Mouse (Mus musculus) urinary bladder, postnatal 4 days (tissue): ENCODE results near the gene Plod2.

ENCODE experiments used
- DNase-seq, 2 experiments: peaks; one replicate each; pipeline ENCODE4 v3.0.0; 2021 to 2022; ENCODE audit warnings: low spot score in 2 of 2

The Plod2 gene

DNA sequence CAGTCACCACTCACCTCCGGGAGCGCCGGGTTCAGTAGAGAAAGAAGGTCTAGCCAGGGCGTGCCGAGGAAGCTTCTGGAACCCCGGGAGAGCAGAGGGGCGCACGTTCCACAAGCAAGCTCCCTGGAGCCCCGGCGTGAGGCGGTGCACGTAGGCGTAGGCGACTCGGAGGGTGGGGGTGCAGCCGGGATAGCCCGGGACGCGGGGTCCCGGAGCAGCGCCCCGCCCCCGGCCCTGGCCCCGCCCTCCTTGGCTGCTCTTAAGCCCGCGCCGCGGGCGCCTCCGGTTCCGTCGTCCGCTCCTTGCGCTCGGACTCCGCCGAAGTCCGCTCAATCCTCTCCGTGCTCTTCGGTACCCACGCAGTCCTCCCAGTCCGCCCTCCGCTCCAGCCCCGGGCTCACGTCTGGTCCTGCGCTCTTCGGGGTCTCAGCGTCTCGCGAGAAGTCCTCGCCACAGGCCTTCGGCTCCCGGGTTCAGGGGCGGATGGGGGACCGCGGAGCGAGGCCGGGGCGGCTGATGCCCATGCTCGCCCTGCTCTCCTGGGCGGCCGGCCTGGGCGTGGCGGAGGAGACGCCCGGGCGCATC, at the start of gene Plod2:
Plod2 (plus strand) TSS at position 247 of the 585 bp plus-strand sequence.
- peak; percentile 75 to 77 for DNase-seq

- DNase-seq = peak; percentile 72 to 92
Measured at GRCm38 (mm10) chr9:92499710-92500410, 42.2 kb upstream of the Plod2 start.

DNA sequence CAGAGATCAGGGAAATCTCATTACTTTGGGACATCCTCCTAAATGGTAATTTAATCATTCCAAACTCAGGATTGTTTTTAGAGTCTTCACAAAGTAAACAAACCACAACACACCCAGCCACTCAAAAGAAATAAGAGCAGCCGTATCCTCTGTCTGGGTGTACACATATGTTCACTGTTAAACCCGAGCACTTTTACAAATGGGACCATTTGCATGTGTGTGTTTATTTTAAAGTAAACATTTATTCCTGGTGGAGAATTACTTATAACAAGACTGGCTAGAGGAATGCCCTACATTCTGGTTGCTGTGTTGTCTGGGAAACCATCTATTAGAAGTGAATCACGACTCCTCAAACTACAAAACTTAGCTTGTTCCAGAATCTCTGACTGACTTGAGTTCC, 37.8 kb upstream of the Plod2 start:
- DNase-seq = no peak

DNA sequence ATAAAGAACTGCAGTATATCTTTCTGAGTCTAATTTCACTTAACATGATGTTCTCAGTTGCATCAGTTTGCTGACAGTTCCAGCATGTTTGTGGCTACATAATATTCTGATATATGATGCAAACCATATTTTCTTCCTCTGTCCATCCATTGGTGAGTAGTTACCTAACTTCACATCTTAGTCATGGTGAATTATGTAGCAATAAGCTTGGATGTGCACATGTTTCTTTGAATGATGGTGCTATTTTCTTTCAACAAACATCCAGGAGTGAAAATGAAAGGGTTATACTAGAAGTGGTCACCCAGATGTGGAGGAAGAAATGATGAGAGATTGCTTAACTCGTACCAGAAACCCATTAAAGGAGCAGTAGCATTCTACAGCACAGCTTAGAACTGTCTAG, 37.1 kb upstream of the Plod2 start:
- no peak for DNase-seq

- DNase-seq = no peak
Measured at GRCm38 (mm10) chr9:92511696-92512095, 30.3 kb upstream of the Plod2 start.

- DNase-seq = no peak
Measured at GRCm38 (mm10) chr9:92517036-92517435, 25.0 kb upstream of the Plod2 start.

DNA sequence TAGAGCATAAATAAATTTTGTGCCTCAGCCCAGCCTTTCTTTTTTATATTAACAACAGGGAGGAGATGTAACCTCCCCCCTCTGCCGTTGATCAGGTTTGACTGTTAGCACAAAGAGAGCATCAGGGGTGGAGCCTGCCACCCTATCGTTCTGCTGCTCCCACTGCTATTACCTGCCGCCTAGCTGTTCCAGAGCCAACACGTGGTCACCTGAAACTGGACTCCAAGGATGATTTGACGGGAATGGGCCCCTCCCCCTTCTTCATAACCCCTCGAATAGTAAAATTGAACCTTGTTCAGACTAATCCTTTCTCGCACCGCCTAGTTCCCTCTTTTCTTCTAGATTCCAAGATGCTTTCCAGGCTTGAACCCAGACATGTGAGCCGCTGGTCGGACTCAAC, 21.3 kb upstream of the Plod2 start:
- DNase-seq = no peak

GRCm38 (mm10) chr9:92524506-92524905, 17.5 kb upstream of the Plod2 start:
- DNase-seq = no peak

DNA sequence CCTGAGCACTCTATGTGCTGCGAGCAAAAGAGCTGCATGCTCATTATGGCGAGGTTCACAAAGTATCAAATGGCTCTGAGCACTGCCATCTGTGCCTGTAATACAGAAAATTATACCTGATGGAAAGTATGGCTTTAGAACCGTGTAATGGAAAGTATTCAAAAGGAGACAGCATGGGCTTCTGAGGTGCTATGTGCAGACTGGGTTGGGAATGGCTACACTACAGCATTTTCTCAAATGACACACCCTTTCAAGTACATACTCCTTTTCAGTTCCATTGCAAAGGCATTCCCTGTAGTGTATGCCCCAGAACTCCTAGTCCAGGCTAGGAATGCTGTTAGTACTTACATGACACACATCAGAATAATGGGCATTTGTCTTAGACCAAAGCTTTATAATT, 12.0 kb upstream of the Plod2 start:
- DNase-seq = no peak

DNA sequence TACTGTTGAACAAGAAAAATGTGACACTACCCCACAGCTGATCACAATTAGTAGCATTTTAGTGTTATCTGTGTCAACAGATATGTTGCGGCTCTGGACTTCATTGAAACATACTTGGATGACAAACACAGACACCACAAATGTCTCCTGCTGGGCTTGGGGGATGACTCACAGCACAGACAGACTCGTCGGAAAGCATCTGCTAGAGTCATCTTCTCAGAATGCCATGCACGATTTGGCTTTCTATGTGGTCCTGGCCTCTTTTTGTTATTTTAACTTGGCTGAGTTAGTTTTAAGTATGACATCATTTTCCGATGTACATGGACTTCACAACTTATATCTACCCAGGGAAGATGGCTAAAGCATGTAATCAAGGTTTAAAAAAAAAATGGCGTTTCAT, 4.3 kb upstream of the Plod2 start:
- DNase-seq = no peak

DNA sequence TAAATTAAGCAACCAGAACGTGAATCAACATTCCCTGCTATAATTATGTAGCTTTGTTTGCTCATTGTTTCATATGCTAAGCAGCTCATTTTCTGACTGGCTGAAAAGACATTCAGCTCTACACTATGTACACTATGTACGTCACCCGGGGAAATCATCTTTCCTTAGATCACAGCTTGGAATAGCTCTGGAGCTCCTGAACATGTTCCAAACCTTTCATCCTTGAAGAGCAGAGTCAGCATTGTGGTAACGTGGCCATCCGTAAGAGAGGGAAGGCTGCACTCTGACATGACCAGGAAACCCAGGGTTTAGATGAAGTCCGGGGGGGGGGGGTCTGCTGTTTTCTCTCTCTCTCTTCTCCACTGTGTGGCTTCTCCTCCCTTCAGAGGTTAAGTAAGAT, 3.8 kb upstream of the Plod2 start:
- no peak for DNase-seq

DNA sequence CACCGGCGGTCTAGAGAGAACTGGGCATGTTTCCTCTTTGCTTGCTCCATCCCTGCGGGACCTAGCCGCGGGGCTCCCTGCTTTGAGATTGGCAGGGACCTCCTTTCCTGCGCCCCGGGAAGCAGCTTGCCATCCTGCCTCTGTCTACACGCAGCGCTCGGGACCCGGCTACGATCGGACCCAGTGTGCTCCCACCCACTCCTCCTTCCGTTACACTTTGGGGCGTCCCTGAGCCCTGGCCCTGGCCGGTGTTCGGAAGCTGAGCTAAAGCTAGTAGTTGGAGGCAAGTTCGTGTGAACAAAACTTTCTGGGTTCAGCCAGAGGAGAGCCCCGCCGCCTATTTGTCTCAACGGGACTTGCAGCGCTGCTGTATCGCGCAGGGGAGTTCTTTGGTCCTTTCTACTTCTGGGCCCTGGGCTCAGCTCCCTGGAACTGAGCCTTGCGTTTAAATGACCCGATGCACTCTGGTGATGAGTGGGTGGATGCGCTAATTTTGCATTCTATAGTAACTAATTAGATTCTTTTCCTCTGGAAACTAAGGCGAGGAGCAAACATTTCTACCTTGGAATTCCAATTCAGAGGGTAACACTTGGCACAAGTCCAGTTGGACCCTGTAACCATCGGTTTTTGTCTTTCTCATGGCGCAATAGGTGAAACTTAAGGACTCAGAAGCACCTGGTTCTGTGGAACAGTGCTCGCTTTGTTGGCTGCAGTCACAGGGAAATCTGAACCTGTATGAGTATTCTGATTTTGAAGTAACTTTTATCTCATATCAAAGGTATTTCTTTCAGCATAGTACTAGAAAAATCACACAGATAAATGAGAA, 781 bp downstream of the Plod2 start:
- DNase-seq = peak; percentile 38 to 67

- DNase-seq = no peak
Measured at GRCm38 (mm10) chr9:92544146-92544545, 2.1 kb downstream of the Plod2 start.

GRCm38 (mm10) chr9:92545021-92545420, 3.0 kb downstream of the Plod2 start:
- no peak for DNase-seq

DNA sequence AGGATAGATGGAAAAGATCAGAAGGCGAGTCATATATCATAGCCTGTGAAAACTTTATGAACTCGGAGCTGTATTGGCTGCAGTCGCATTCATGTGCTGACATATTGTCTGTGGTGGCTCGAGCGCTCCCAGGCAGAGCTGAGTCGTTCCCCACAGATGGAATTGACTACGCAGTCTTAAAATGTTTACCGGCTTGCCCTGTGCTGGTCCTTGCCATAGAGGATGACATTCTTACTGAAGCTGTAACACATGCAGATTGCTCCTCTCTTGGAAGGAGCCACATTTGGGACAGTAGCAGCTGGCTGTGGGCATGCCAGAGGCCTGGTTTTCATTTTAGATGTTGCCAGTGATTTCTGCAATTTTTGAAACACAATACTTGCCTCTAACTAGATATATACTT, 4.4 kb downstream of the Plod2 start:
- no peak for DNase-seq

DNA sequence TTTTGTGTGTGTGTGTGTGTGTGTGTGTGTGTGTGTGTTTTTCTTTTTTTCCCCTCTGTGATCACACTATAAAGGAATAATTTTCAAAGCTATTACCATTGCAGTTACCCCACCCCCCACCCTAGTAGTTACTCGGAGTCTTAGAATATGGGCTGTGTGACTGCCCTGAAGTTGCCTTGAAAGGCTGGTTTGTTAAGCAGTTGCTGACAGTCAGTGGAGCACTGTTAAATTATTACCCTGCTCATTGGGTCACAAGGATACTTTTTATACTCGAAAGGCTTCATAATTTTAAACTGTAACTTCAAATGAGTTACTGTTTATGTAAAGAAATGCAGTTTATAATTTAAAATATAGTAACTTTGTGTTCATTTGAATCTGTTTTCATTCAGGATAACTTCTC, 5.1 kb downstream of the Plod2 start:
- DNase-seq = no peak

GRCm38 (mm10) chr9:92547821-92548220, 5.8 kb downstream of the Plod2 start:
- no peak for DNase-seq

DNA sequence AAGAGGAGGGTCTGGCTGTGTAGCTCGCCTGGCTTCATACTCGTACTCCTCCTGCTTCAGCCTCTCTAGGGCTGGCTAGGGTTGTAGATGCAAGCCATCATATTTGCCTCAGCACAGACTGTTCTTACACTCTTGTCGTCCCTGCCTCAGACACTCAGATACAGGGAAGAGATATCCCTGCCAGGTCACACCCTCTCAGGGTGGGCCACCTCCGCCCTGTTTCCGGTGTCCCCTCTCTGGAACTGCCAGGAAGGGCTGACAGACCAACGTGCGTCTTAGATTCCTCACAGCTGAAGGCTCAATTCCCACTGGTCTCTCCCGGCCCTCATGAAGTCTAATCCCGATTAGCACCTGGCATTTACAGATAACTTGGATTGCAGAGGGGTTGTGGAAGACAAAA, 6.6 kb downstream of the Plod2 start:
- no peak for DNase-seq

- DNase-seq = no peak
Measured at GRCm38 (mm10) chr9:92549811-92550490, 7.9 kb downstream of the Plod2 start.

- no peak for DNase-seq
Measured at GRCm38 (mm10) chr9:92550981-92551380, 9.0 kb downstream of the Plod2 start.

- DNase-seq = no peak
Measured at GRCm38 (mm10) chr9:92551666-92552065, 9.6 kb downstream of the Plod2 start.

- DNase-seq = no peak
Measured at GRCm38 (mm10) chr9:92552691-92553090, 10.7 kb downstream of the Plod2 start.
